Mouse (Mus musculus): ENCODE results near the gene Atp5g1. TPM values are rescaled to one million over a fixed set of nuclear protein-coding genes. Genes with fewer than 3 reads are reported as not detected.

Gene Atp5g1
- polyA plus RNA-seq, 1 experiment from 2014 or later: 530 TPM

DNA sequence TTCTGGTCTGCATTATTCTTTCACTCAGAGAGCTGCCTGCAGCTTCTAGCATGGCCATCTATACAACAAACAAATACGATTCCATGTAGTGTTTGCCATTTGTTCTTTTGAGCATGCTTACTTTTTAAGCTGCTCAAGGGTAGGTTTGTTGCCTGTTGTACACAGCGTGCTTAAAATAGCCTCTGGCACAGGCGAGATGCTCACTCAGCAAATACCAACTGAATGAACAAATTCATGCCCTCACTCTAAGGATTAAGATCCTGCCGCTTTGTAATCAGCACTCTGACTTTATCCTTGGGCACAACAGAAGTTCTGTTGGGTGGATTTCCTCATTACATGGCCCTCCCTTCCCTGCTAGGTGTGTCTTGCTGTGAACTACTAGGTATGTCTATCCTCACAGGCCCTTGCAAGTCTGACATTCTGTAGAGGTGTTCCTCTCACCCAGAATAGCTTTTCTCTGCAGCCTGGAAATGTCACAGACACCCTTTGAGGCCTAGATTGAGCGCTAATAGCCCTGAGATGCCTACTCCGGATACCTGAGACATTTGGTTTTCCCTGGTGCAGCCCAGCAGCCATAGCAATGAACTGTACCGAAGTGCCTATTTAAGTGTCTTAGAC lies 17.3 kb upstream of the Atp5g1 start:
- Histone ChIP-seq H3K9me3 (peaks cover 3% of the 10 kb centered on the region; the same call in 1 of the 2 replicates), H3K27ac (no peak overlapping the region), H3K27me3 (peaks cover 12% of the 10 kb centered on the region), H3K4me3 (no peak overlapping the region), H3K36me3 (no peaks in the 10 kb centered on the region), H3K4me1 (replicated peaks) (no peaks in the 10 kb centered on the region), H3K4me2 (no peak overlapping the region), H3K9ac (no peak overlapping the region)
- no peak for ATAC-seq (ENCODE audit: low FRiP score)
- WGBS: 47% methylated on average over 7 of the region's 7 CpGs

DNA sequence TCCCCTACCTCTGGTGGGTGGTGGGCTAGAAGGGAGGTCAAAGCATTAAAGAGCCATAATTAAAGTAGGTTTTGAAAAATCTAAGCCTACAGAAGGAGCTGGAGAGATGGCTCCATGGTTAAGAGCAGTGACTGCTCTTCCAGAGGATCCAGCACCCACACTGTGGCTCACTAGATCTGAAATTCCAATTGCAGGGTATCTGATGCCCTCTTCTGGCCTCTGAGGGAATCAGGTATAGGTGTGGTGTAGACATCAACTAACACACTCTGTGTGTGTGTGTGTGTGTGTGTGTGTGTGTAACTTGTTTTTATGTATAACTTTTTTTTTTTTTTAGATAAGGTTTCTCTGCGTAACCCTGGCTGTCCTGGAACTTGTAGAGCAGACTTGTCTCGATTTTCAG lies 15.6 kb upstream of the Atp5g1 start:
- WGBS: 45% methylated on average over 2 of the region's 2 CpGs
- Histone ChIP-seq H3K9me3 (peaks cover 4% of the 10 kb centered on the region; the same call in 1 of the 2 replicates), H3K36me3 (no peaks in the 10 kb centered on the region), H3K4me2 (no peak overlapping the region), H3K9ac (no peak overlapping the region), H3K27ac (no peak overlapping the region), H3K4me1 (replicated peaks) (no peaks in the 10 kb centered on the region), H3K4me3 (no peak overlapping the region), H3K27me3 (peaks cover 9% of the 10 kb centered on the region; the same call in 1 of the 2 replicates)
- no peak for ATAC-seq (ENCODE audit: low FRiP score)

DNA sequence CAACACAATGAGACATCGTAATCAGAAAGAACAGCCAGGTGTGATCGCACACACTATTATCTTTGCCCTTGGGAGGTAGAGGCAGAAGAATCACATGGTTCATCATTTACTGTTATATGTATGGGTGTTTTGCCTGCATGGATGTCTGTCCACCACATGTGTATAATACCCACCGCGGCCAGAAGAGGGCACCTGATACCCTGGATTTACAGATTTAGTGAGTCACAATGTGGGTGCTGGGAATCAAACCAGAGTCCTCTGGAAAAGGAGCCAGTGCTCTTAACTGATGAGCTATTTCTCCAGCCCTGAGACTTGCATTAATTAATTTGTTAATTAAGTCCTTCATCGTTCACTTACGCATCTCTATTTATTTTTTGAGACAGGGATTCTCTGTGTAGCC lies 12.5 kb upstream of the Atp5g1 start:
- peaks cover 10% of the 10 kb centered on the region; the same call in 1 of the 2 replicates for H3K27me3 ChIP-seq
- 86% methylated on average over 6 of the region's 6 CpGs for whole genome bisulfite sequencing
- H3K4me3 ChIP-seq: no peak overlapping the region
- H3K4me2 ChIP-seq: no peak overlapping the region
- peaks cover 4% of the 10 kb centered on the region; the same call in 1 of the 2 replicates for H3K9me3 ChIP-seq
- ATAC-seq (ENCODE audit: low FRiP score): no peak
- no peak overlapping the region for H3K9ac ChIP-seq
- H3K36me3 ChIP-seq: no peaks in the 10 kb centered on the region
- H3K4me1 ChIP-seq (replicated peaks): no peaks in the 10 kb centered on the region
- H3K27ac ChIP-seq: no peak overlapping the region

DNA sequence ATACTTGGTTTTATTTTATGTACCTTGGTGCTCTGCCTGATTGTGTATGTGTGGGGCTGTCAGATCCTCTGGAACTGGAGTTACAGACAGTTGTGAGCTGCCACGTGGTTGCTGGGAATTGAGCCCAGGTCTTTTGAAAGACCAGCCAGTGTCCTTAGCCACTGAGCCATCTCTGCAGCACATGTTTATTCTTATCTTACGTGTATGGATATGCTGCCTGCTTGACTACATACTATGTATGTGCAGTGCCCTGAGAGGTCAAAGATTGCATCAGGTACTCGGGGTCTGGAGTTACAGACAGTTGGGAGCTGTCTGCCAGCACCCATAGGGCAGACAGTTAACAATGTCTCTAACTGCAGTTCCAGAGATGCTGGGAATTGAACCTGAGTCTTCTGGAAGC lies 7.2 kb upstream of the Atp5g1 start:
- 0 out of 2 replicates have a peak, but pooled peaks cover 4% of the 10 kb centered on the region for H3K27me3 ChIP-seq
- no peaks in the 10 kb centered on the region for H3K4me1 ChIP-seq (replicated peaks)
- no peak overlapping the region for H3K9ac ChIP-seq
- WGBS: 74% methylated on average over 3 of the region's 3 CpGs
- H3K4me2 ChIP-seq: no peak overlapping the region
- no peaks in the 10 kb centered on the region for H3K9me3 ChIP-seq
- H3K4me3 ChIP-seq: no peak overlapping the region
- H3K27ac ChIP-seq: no peak overlapping the region
- H3K36me3 ChIP-seq: no peaks in the 10 kb centered on the region
- ATAC-seq (ENCODE audit: low FRiP score): no peak

DNA sequence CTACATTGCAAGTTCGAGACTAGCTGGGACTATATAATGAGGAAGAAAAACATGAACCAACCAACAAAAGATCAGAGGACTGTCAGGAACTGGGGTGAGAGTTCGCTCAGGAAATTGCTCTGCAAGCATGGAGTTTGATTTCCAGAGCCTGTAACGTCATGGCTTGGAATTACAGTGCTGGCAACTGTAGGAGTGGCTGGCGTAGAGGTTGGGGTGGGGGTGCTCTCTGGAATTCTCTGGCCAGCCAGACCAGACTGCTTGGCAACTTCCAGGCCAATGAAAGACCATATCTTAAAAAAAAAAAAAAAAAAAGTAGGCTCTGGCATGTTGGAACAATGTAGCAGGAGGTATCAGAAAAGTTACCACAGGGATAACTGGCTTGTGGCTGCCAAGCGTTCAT lies 5.3 kb upstream of the Atp5g1 start:
- H3K27me3 ChIP-seq: 0 out of 2 replicates have a peak, but pooled peaks cover 2% of the 10 kb centered on the region
- no peak overlapping the region for H3K4me3 ChIP-seq
- H3K4me2 ChIP-seq: no peak overlapping the region
- no peak for ATAC-seq (ENCODE audit: low FRiP score)
- no peaks in the 10 kb centered on the region for H3K36me3 ChIP-seq
- no peak overlapping the region for H3K27ac ChIP-seq
- no peaks in the 10 kb centered on the region for H3K9me3 ChIP-seq
- peaks cover 5% of the 10 kb centered on the region; the same call in 1 of the 2 replicates for H3K4me1 ChIP-seq (replicated peaks)
- WGBS: 93% methylated on average over 5 of the region's 5 CpGs
- no peak overlapping the region for H3K9ac ChIP-seq

DNA sequence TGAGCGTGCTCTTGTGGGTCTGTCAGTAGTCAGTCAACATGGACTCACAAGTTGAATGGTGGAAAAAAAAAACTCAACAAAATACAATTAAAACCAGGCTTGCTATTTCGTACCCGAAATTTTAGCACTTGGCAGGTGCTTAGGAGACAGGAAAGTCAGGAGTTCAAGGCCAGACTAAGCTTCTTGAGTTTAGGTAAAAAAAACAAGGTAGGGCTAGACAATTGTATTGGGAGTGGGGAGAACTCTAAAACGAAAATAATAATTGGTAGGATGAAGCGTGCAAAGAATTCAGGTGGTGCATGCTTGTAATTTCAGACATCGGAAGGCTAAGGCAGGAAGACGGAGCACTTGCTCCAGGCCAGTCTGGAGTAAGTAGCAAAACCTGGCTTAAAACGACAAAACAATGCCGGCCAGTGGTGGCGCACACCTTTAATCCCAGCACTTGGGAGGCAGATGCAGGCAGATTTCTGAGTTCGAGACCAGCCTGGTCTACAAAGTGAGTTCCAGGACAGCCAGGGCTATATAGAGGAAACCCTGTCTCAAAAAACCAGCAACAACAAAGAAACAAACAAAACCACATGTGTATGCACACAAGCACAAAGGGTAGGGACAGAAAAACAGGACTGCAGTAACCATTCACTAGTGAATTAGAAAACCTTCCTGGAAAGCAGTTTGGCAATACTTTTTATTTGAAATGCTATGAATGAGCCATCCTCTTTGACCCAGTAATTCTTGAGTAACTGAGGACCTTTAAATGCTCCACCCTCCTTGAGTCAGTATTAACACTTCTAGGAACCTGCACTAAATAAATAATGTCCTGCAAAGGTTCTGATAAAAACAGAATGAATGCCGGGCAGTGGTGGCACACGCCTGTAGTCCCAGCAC lies 993 bp upstream of the Atp5g1 start:
- H3K4me2 ChIP-seq: peak overlapping the region; percentile 55
- WGBS: 69% methylated on average over 13 of the region's 13 CpGs
- peak overlapping the region; percentile 34 for H3K4me3 ChIP-seq
- ATAC-seq (ENCODE audit: low FRiP score): no peak
- H3K27ac ChIP-seq: peak overlapping the region; percentile 86
- H3K27me3 ChIP-seq: no peaks in the 10 kb centered on the region
- peaks cover 24% of the 10 kb centered on the region for H3K4me1 ChIP-seq (replicated peaks)
- peak overlapping the region; percentile 39; the same call in 1 of the 2 replicates for H3K9ac ChIP-seq
- H3K36me3 ChIP-seq: peaks cover 14% of the 10 kb centered on the region
- no peaks in the 10 kb centered on the region for H3K9me3 ChIP-seq

DNA sequence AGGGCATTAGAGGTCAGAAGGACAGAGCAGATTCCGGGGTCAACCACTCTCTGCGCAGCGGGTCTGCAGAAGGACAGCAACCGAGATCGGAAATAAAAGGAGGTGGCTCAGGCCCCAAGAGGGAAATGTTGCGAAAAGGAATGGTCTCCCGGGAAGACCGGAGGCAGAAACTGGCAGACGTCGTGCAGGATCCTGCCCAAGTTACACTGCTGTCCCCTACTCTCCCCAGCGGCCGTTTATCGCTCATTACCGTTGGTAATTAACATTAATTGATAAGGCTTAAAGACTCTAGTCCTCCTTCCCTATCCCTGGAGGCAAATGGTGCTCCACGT lies 327 bp downstream of the Atp5g1 start:
- H3K27me3 ChIP-seq: no peaks in the 10 kb centered on the region
- H3K4me2 ChIP-seq: peak overlapping the region; percentile 82
- no peak for ATAC-seq (ENCODE audit: low FRiP score)

DNA sequence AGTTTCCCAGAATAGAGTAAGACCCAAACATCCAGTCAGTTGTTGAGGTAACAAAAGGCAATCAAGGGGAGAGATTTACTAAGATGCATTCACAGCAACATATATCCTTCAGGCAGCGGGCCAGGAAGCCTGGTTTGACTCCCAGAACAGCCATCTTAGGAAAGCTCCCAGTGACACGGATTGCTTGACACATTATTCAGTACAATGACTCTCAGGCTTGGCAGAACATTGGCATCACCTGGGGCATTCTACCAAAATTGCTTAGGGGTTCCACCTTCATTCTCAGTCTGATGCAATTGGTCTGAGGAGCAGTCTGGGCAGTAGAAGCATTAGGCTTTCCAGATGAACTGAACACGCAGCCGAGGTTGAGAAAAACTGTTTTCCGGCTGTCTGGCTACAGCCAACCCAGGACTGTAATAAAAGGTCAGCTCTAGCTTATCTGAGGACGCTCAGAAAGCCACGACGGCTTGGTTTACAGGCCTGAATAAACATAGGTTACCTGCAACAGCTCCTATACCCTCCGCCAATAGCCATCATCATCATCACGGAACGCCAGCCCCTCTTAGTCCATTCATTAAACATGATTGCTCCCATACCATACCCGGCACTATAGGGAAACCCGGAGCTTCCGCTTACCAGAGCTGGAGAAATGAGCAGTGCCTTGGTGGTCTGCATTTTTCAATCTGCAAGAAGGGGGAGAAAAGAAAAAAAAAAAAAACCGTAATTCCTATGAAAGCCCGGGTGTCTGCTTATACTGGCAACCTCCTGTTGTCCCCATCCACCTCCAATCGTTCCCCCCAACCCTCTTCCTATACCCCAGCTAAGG lies 906 bp downstream of the Atp5g1 start:
- Histone ChIP-seq H3K27me3 (no peaks in the 10 kb centered on the region), H3K4me1 (replicated peaks) (peaks cover 24% of the 10 kb centered on the region)
- WGBS: 28% methylated on average over 17 of the region's 17 CpGs

More for the DNA sequence above, 327 bp downstream of the Atp5g1 start:
- Histone ChIP-seq H3K4me3 (peak overlapping the region; percentile 83), H3K27ac (peak overlapping the region; percentile 90), H3K9me3 (no peaks in the 10 kb centered on the region), H3K36me3 (peaks cover 21% of the 10 kb centered on the region), H3K4me1 (replicated peaks) (peaks cover 24% of the 10 kb centered on the region), H3K9ac (peak overlapping the region; percentile 88)
- under 1% methylated on average over 15 of the region's 15 CpGs for WGBS

DNA sequence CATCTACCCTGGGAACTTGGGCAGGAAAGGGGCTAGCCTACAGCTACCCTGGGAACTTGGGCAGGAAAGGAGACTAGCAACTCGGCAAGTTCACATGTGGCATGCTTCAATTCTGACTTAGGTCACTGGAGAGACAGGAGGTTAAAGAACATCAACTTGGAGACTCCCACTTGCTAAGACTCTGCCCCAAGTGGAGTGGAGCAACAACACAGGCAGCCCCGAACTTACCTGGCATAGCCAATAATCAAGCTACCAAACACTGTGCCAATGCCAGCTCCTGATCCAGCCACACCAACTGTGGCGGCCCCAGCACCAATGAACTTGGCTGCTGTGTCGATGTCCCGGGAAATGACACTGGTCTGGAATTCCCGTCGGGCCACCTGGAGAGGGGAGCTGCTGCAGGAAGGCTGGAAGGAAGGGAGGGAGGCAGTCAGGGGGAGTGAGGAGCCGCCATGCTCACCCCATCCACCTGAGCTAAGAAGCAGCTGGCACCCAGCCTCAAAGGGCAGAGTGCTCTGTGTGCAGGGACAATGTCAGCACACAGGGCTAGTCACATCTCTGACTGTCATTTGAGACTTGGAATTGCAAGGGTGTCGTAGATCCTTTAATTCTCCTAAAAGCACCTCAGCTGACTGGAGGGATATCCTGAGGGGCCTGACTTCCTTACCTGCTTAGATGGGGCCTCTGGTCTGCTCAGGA lies 2.0 kb downstream of the Atp5g1 start:
- ATAC-seq (ENCODE audit: low FRiP score): no peak
- Histone ChIP-seq H3K9me3 (no peaks in the 10 kb centered on the region), H3K27me3 (no peaks in the 10 kb centered on the region), H3K4me3 (peak overlapping the region; percentile 83; the same call in 1 of the 2 replicates), H3K4me1 (replicated peaks) (peaks cover 24% of the 10 kb centered on the region), H3K27ac (no peak overlapping the region), H3K9ac (peak overlapping the region; percentile 88; the same call in 1 of the 2 replicates), H3K4me2 (peak overlapping the region; percentile 82), H3K36me3 (peaks cover 23% of the 10 kb centered on the region)
- 87% methylated on average over 7 of the region's 9 CpGs for whole genome bisulfite sequencing

More for the DNA sequence above, 906 bp downstream of the Atp5g1 start:
- H3K9me3 ChIP-seq: no peaks in the 10 kb centered on the region
- peak overlapping the region; percentile 90 for H3K27ac ChIP-seq
- peak overlapping the region; percentile 83 for H3K4me3 ChIP-seq
- H3K4me2 ChIP-seq: peak overlapping the region; percentile 82
- H3K36me3 ChIP-seq: peaks cover 23% of the 10 kb centered on the region
- ATAC-seq (ENCODE audit: low FRiP score): no peak
- peak overlapping the region; percentile 88 for H3K9ac ChIP-seq

DNA sequence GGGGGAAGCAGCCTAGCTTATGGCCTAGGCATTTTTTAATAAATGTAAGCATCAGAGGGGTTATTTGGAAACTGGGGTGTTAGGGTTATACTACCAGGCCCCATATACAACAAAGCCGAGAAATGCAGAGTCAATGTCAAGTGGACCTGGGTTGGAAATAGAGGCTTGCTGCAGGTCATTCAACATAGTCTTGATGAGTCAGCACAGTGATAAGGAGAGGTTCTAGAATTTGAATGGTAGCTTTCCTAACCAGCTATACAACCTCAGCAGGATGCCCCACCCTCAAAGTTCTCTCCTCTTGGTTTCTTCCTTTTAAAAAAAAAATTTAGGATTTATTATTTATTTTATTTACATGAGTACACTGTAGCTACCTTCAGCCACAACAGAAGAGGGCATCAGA lies 4.5 kb downstream of the Atp5g1 start:
- H3K27me3 ChIP-seq: no peaks in the 10 kb centered on the region
- no peak for ATAC-seq (ENCODE audit: low FRiP score)
- no peak overlapping the region for H3K4me2 ChIP-seq
- H3K9ac ChIP-seq: no peak overlapping the region
- H3K4me1 ChIP-seq (replicated peaks): peaks cover 21% of the 10 kb centered on the region
- H3K27ac ChIP-seq: no peak overlapping the region
- WGBS: 92% methylated on average over 1 of the region's 1 CpGs
- H3K4me3 ChIP-seq: no peak overlapping the region
- H3K9me3 ChIP-seq: no peaks in the 10 kb centered on the region
- H3K36me3 ChIP-seq: peaks cover 23% of the 10 kb centered on the region

DNA sequence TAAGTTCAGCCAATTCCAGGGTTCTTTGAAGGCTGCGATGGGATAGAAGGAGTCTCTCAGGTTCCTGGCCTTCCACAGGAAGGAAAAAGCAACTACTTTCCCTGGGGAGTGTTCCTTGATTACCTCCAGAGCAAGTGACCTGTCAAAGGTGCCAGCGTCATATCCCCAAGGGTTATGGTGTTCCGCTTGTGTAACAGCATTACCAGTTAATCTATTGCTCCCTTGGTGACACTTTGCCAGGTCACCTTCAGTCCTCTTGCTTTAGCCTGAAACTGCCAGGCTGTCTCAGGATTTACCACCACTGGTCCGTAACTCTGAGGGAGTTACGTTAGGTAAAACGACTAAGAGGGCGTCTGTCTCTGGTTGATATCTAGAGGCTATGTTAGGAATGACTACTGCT lies 5.1 kb downstream of the Atp5g1 start:
- H3K9ac ChIP-seq: no peak overlapping the region
- no peak overlapping the region for H3K4me2 ChIP-seq
- ATAC-seq (ENCODE audit: low FRiP score): no peak
- H3K9me3 ChIP-seq: no peaks in the 10 kb centered on the region
- H3K27me3 ChIP-seq: no peaks in the 10 kb centered on the region
- H3K36me3 ChIP-seq: peaks cover 23% of the 10 kb centered on the region
- H3K4me1 ChIP-seq (replicated peaks): peaks cover 26% of the 10 kb centered on the region
- WGBS: 90% methylated on average over 7 of the region's 7 CpGs
- H3K27ac ChIP-seq: no peak overlapping the region
- H3K4me3 ChIP-seq: no peak overlapping the region

Data from hindbrain, embryonic 13.5 days (tissue).